Mouse (Mus musculus) embryonic facial prominence, embryonic 10.5 days (tissue): ENCODE measurements around the gene Ehmt1. TPM values are rescaled to one million over a fixed set of nuclear protein-coding genes. Genes with fewer than 3 reads are reported as not detected.

ENCODE experiments used
- DNase-seq: peaks from one replicate; pipeline ENCODE4 v3.0.0-alpha.2; 2017; ENCODE audit warnings: low spot score
- H3K27ac ChIP-seq: fragments of 300-500 bp; sonication (generic); replicated peaks from 2 replicates; pipeline ENCODE4 v1.5.1; 2016; ENCODE audit warnings: mild to moderate bottlenecking
- H3K27me3 ChIP-seq: fragments of 300-500 bp; sonication (generic); replicated peaks from 2 replicates; pipeline ENCODE4 v1.6.1; 2016; ENCODE audit warnings: low read depth, mild to moderate bottlenecking; ENCODE audit not compliant: poor library complexity, severe bottlenecking
- H3K36me3 ChIP-seq: fragments of 300-500 bp; sonication (generic); replicated peaks from 2 replicates; pipeline ENCODE4 v1.6.1; 2016; ENCODE audit warnings: mild to moderate bottlenecking, moderate library complexity
- H3K4me1 ChIP-seq: fragments of 300-500 bp; sonication (generic); 2 replicates; pipeline ENCODE4 v1.6.1; 2016
- H3K4me3 ChIP-seq: fragments of 300-500 bp; sonication (generic); 2 replicates; pipeline ENCODE4 v1.5.1; 2016; ENCODE audit warnings: mild to moderate bottlenecking, moderate library complexity
- H3K9me3 ChIP-seq: fragments of 300-500 bp; sonication (generic); 2 replicates; pipeline ENCODE4 v1.6.1; 2016; ENCODE audit warnings: mild to moderate bottlenecking
- WGBS: fragments of 180-500 bp; shearing (Covaris S2); methylation state at CpG from one replicate; pipeline ENCODE4 v1.1.7; 2016; 5-methylcytosine and 5-hydroxymethylcytosine counted together
- polyA plus RNA-seq: library from polyadenylated mRNA; unstranded; fragments of >200 nt; fragmentation: Nextera tagmentation; extraction: Ambion mirVana; gene quantifications from 2 replicates; pipeline ENCODE4 v1.2.1, GENCODE M21; 2016

Gene Ehmt1
- polyA plus RNA-seq, 1 experiment from 2014 or later = 163 TPM

- Histone ChIP-seq H3K27me3 (no peaks in the 10 kb centered on the region), H3K4me3 (no peak overlapping the region), H3K9me3 (no peaks in the 10 kb centered on the region), H3K27ac (no peak overlapping the region), H3K4me1 (no peaks in the 10 kb centered on the region), H3K36me3 (peaks cover 97% of the 10 kb centered on the region)
- 81% methylated on average over 5 of the region's 5 CpGs for WGBS
- DNase-seq = no peak
Observed at GRCm38 (mm10) chr2:24852408-24852807, 67.0 kb downstream of the Ehmt1 start.

GRCm38 (mm10) chr2:24846557-24846956 lies 72.9 kb downstream of the Ehmt1 start:
- no peaks in the 10 kb centered on the region for H3K9me3 ChIP-seq
- no peaks in the 10 kb centered on the region for H3K27me3 ChIP-seq
- no peak for DNase-seq
- H3K36me3 ChIP-seq = peaks cover 98% of the 10 kb centered on the region
- H3K4me3 ChIP-seq = no peak overlapping the region
- no peaks in the 10 kb centered on the region for H3K4me1 ChIP-seq
- no peak overlapping the region for H3K27ac ChIP-seq
- WGBS = 92% methylated on average over 1 of the region's 1 CpGs

GRCm38 (mm10) chr2:24845256-24845655 lies 74.2 kb downstream of the Ehmt1 start:
- Histone ChIP-seq H3K9me3 (no peaks in the 10 kb centered on the region), H3K4me3 (no peak overlapping the region), H3K36me3 (peaks cover 98% of the 10 kb centered on the region), H3K27me3 (no peaks in the 10 kb centered on the region), H3K4me1 (no peaks in the 10 kb centered on the region), H3K27ac (no peak overlapping the region)
- no peak for DNase-seq
- WGBS = 97% methylated on average over 1 of the region's 1 CpGs

GRCm38 (mm10) chr2:24830614-24831013 lies 88.8 kb downstream of the Ehmt1 start:
- Histone ChIP-seq H3K27me3 (no peaks in the 10 kb centered on the region), H3K27ac (no peak overlapping the region), H3K9me3 (no peaks in the 10 kb centered on the region), H3K36me3 (peaks cover 94% of the 10 kb centered on the region), H3K4me1 (no peaks in the 10 kb centered on the region), H3K4me3 (no peak overlapping the region)
- no peak for DNase-seq
- WGBS = 81% methylated on average over 3 of the region's 3 CpGs

GRCm38 (mm10) chr2:24809746-24810145 lies 109.7 kb downstream of the Ehmt1 start:
- 88% methylated on average over 3 of the region's 3 CpGs for WGBS
- Histone ChIP-seq H3K36me3 (peaks cover 97% of the 10 kb centered on the region), H3K9me3 (no peaks in the 10 kb centered on the region), H3K27me3 (no peaks in the 10 kb centered on the region), H3K4me3 (no peak overlapping the region), H3K4me1 (no peaks in the 10 kb centered on the region), H3K27ac (no peak overlapping the region)
- DNase-seq = no peak

- Histone ChIP-seq H3K4me1 (no peaks in the 10 kb centered on the region), H3K36me3 (peaks cover 99% of the 10 kb centered on the region), H3K27me3 (no peaks in the 10 kb centered on the region), H3K27ac (no peak overlapping the region), H3K9me3 (no peaks in the 10 kb centered on the region), H3K4me3 (no peak overlapping the region)
- no peak for DNase-seq
- 94% methylated on average over 10 of the region's 10 CpGs for WGBS
Observed at GRCm38 (mm10) chr2:24807691-24808090, 111.7 kb downstream of the Ehmt1 start.

- H3K27me3 ChIP-seq = no peaks in the 10 kb centered on the region
- DNase-seq = no peak
- 91% methylated on average over 3 of the region's 3 CpGs for WGBS
- H3K27ac ChIP-seq = no peak overlapping the region
- H3K36me3 ChIP-seq = peaks cover 99% of the 10 kb centered on the region
- no peak overlapping the region for H3K4me3 ChIP-seq
- H3K9me3 ChIP-seq = no peaks in the 10 kb centered on the region
- H3K4me1 ChIP-seq = no peaks in the 10 kb centered on the region
Observed at GRCm38 (mm10) chr2:24807036-24807435, 112.4 kb downstream of the Ehmt1 start.

GRCm38 (mm10) chr2:24806143-24806542 lies 113.3 kb downstream of the Ehmt1 start:
- peaks cover 99% of the 10 kb centered on the region for H3K36me3 ChIP-seq

GRCm38 (mm10) chr2:24805621-24806020 lies 113.8 kb downstream of the Ehmt1 start:
- no peak for DNase-seq
- no peaks in the 10 kb centered on the region for H3K9me3 ChIP-seq
- peaks cover 99% of the 10 kb centered on the region for H3K36me3 ChIP-seq
- WGBS = 93% methylated on average over 4 of the region's 4 CpGs
- H3K27me3 ChIP-seq = no peaks in the 10 kb centered on the region
- H3K4me1 ChIP-seq = no peaks in the 10 kb centered on the region
- no peak overlapping the region for H3K4me3 ChIP-seq
- H3K27ac ChIP-seq = no peak overlapping the region

More at GRCm38 (mm10) chr2:24806143-24806542, 113.3 kb downstream of the Ehmt1 start:
- H3K27ac ChIP-seq = no peak overlapping the region
- no peak overlapping the region for H3K4me3 ChIP-seq
- no peak for DNase-seq
- H3K27me3 ChIP-seq = no peaks in the 10 kb centered on the region
- 91% methylated on average over 6 of the region's 6 CpGs for WGBS
- H3K9me3 ChIP-seq = no peaks in the 10 kb centered on the region
- no peaks in the 10 kb centered on the region for H3K4me1 ChIP-seq

- no peaks in the 10 kb centered on the region for H3K27me3 ChIP-seq
- no peak overlapping the region for H3K27ac ChIP-seq
- H3K9me3 ChIP-seq = no peaks in the 10 kb centered on the region
- H3K36me3 ChIP-seq = peaks cover 100% of the 10 kb centered on the region
- WGBS = 89% methylated on average over 5 of the region's 5 CpGs
- no peaks in the 10 kb centered on the region for H3K4me1 ChIP-seq
- no peak overlapping the region for H3K4me3 ChIP-seq
- no peak for DNase-seq
Observed at GRCm38 (mm10) chr2:24796833-24797457, 122.5 kb downstream of the Ehmt1 start.

GRCm38 (mm10) chr2:24787250-24787649 lies 132.2 kb downstream of the Ehmt1 start:
- no peaks in the 10 kb centered on the region for H3K9me3 ChIP-seq
- no peak overlapping the region for H3K27ac ChIP-seq
- peaks cover 32% of the 10 kb centered on the region for H3K36me3 ChIP-seq
- WGBS = 40% methylated on average over 4 of the region's 4 CpGs
- H3K4me3 ChIP-seq = no peak overlapping the region
- H3K27me3 ChIP-seq = no peaks in the 10 kb centered on the region
- DNase-seq = no peak
- no peaks in the 10 kb centered on the region for H3K4me1 ChIP-seq

GRCm38 (mm10) chr2:24781253-24781652 lies 138.2 kb downstream of the Ehmt1 start:
- Histone ChIP-seq H3K9me3 (no peaks in the 10 kb centered on the region), H3K4me3 (no peak overlapping the region), H3K27me3 (no peaks in the 10 kb centered on the region), H3K36me3 (no peaks in the 10 kb centered on the region), H3K4me1 (peaks cover 11% of the 10 kb centered on the region; the same call in 1 of the 2 replicates), H3K27ac (no peak overlapping the region)
- WGBS = 55% methylated on average over 4 of the region's 4 CpGs
- no peak for DNase-seq

GRCm38 (mm10) chr2:24776831-24777230 lies 142.6 kb downstream of the Ehmt1 start:
- 10% methylated on average over 5 of the region's 5 CpGs for WGBS
- no peak overlapping the region for H3K4me3 ChIP-seq
- H3K4me1 ChIP-seq = peaks cover 15% of the 10 kb centered on the region; the same call in 1 of the 2 replicates
- DNase-seq = no peak
- no peaks in the 10 kb centered on the region for H3K27me3 ChIP-seq
- no peaks in the 10 kb centered on the region for H3K9me3 ChIP-seq
- no peaks in the 10 kb centered on the region for H3K36me3 ChIP-seq
- H3K27ac ChIP-seq = no peak overlapping the region
